Mouse (Mus musculus): ENCODE data around the gene Mesp1.
"Not testable (repeated sequence)": the region's sequence is repeated elsewhere in the genome, so short reads cannot be mapped to it uniquely, and the experiment has no call there.

Mesp1 gene

DNA sequence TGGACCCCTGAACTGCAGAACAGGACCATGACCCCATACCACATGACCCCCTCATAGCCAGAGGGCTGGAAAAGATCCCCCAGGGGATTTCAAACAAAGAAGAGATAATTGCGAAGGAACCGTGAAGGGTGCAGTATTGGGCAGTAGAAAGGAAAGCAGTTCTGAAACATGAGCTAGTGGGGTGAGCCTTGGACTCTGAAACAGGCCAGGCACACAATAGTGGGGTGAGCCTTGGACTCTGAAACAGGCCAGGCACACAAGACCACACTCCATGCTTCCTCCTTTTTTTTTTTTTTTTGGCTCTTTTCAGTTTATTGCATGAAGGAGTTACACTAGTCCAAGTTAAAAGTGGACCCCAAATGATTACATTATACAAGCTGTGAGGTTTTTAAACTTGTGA is 3.8 kb downstream of the Mesp1 start:
- not testable (repeated sequence) for DNase-seq (ENCODE audit: low spot score)

DNA sequence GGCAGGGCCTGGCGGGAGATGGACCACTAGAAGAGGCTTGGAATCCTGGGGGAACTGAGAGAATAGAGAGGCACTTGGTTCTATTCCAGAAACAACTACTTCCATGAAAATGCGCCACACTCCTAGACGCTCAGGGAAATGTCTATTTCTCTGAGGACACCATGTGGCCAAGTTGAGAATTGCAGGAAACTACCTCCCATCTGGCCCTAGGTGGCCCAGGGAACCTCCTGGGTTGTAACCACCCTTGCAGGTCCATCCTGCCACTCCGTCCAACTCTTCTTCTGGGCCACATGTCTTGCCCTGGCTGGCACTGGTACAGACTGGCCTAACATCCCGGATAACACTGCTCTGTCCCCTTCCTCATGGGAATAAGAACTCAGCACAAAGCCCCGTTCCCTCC is 7.3 kb downstream of the Mesp1 start:
- DNase-seq (ENCODE audit: low spot score) = no peak

DNA sequence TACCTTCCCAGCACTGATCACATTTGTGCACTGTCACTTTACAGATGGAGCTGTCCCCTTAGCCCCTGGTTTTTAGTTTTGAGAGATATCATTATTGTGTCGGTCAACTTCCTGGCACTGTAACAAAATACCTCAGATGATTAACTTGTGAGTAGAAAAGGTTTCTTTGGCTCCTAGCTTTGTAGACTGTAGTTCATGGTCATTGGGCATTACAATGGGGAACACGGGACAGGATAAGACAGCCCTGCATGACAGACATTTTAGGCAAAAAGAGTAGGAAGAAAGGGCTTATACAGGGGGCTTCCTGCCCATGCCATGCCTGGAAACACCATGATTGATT is 11.1 kb downstream of the Mesp1 start:
- DNase-seq (ENCODE audit: low spot score) = no peak

DNA sequence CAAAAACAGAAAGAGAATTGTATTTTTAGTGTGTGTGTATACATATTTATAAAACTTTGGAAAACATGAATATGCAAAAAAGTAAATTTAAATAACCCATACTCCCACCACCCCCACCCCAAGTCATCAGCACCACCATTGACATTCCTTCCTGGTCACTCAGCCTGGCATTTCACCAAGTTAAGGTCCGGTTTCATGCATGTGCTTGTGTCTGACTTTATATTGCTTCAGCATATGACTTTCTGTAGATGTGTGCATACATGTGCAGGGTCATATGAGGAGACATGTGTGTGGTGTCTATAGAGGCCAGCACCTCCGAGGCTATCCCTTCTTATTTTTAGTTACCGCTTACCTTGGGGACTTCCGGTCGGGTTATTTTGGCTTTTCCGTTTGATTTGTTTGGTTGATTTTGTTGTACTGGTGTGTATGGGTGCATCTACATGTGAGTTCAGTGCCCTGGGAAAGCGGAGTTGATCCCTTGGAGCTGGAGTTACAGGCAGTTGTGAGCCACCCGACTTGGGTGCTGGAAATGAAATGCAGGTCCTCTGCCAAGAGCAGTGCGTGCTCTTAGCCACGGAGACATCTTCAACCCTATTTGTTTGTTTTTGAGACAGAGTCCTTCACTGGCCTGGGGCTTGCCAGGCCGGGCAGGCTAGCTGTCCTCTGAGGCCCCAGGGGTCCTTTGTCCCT is 11.6 kb downstream of the Mesp1 start:
- no peak for DNase-seq (ENCODE audit: low spot score)

GRCm38 (mm10) chr7:79780647-79781626 is 12.7 kb downstream of the Mesp1 start:
- no peak for DNase-seq (ENCODE audit: low spot score)

- no peak for DNase-seq (ENCODE audit: low spot score)
These were observed 21.8 kb downstream of the Mesp1 start for GRCm38 (mm10) chr7:79771561-79772512.

DNA sequence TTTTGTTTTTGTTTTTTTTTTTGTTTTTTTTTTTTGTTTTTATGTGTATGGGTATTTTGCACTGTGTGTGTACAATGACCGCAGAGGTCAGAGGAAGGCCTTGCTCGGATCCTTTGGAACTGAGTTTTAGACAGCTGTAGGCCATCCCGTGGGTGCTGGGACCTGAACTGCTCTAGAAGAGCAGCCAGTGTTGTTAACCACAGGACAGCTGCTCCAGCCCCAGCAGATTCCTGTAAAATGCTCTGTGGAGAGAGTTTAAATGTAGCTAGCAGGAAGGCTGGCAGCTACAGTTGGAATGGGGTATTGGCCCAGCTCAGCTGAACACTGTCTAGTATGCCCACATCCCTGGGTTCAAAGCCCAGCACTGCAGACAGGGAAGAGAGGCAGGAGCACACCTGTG is 23.9 kb downstream of the Mesp1 start:
- DNase-seq (ENCODE audit: low spot score) = no peak

DNA sequence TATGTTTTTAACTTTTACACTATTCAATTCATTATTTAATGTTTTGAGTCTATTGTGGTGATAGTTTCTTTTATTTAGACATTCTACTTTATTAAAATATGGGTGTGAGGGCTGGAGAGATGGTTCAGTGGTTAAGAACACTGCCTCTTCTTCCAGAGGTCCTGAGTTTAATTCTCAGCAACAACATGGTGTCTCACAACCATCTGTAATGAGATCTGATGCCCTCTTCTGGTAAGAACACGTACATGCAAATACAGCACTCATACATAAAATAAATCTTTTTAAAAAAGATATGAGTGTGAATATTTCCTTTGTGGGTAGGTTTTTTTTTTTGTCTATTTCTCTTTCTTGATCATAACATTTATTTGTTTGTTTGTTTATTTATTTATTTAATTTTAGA is 27.6 kb downstream of the Mesp1 start:
- DNase-seq (ENCODE audit: low spot score) = no peak

GRCm38 (mm10) chr7:79762106-79762505 is 31.5 kb downstream of the Mesp1 start:
- no peak for DNase-seq (ENCODE audit: low spot score)

GRCm38 (mm10) chr7:79761124-79761876 is 32.3 kb downstream of the Mesp1 start:
- DNase-seq (ENCODE audit: low spot score) = no peak

DNA sequence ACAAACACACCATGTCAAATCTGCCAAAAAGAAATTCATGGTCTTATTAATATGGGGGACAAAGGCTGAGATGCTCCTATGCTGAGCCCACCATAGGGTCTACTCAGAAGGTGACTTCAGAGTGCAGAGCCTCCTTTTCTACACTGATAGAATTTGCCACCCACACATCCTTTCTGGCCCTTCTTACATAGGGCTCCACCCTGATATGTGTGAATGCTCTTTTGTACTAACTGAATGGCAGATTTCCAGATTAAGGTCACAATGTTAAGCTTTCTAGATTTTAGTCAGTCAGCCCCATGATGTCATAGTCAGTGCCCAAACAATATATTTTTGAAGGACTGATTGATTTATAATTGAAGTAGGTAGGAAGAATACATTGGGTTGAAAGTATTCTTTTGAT is 33.8 kb downstream of the Mesp1 start:
- DNase-seq (ENCODE audit: low spot score) = no peak

- DNase-seq (ENCODE audit: low spot score) = no peak
These were observed 35.4 kb downstream of the Mesp1 start for GRCm38 (mm10) chr7:79758176-79758575.

GRCm38 (mm10) chr7:79756334-79756733 is 37.3 kb downstream of the Mesp1 start:
- no peak for DNase-seq (ENCODE audit: low spot score)

DNA sequence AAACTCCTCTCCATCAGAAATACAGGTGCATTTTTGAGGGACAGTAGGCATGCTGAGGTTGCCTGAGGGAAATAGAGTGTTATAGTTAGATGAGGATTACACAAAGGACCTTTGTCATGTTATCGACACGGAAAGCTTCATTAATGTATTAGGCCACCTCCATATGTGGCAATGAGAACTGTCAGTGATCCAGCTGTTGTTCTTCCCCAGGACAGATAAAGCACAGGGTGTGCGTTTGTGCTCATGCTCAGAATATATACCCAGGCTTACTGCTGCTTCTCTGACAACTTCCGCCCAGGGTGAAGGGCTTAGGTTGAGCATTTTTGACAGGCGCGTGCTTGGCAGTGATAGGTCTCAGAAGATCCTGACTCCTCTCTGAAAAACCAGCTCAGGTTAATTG is 44.1 kb downstream of the Mesp1 start:
- no peak for DNase-seq (ENCODE audit: low spot score)

- DNase-seq (ENCODE audit: low spot score) = no peak
These were observed 45.9 kb downstream of the Mesp1 start for GRCm38 (mm10) chr7:79747659-79748058.

GRCm38 (mm10) chr7:79744585-79744984 is 49.0 kb downstream of the Mesp1 start:
- no peak for DNase-seq (ENCODE audit: low spot score)

DNA sequence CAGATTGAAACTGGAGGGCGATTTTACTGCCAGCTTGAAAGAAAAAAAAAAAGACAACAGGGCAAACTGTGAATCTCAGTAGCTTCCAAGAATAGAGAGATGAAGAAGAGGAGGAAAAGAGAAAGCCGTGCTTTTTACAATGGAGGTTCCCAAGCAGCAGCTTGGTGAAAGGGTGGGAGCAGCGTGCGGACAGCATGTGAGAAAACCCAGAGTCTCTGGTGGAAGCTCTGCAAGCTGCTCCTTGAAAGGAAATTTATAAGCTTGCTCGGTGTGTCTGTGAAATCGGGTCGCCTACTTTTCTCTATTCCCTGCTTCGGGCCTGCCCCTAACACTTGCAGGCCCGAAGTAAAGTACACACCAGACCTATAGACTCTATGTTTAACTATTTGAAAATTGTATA is 49.5 kb downstream of the Mesp1 start:
- no peak for DNase-seq (ENCODE audit: low spot score)

DNA sequence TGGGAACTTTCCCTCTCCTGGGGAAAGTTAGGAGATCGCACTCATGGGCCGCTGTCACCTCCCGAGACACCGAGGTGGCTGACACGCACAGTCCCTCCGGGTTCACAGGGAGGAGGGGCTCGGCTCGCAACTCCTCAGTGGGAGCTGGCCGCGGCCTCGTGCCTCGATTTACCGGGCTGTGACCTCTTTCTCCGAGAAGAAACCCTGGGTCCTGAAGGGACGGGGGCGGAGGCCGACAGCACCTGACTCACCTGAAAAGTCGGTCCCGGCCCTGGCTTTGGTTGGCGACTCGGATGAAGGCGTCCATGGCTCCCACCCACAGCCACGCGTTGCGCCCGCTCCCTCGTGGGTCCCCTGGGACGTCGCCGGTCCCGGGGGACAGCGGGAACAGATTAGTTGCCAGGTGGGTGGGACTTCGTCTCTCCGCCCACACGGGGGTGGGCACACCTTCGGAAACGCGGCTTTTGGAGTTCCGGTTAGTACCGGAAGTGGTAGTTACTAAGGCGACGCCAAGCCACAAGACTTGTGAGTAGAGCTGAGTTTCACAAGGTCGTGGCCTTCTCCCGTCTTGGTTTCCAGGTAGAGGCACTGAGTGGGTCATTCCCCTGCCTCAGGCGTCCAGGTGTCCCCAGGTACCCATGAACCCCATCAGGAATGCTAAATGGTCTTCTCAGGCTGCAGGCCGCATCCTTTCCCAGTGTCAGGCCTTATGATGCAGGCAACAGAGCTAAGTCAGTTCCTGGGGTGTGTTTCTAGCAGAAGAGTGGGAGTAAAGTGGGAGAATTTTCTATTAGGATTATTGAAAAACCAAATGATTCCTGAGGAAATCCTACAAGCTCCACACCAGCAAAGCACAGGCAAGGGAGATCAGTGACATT is 50.7 kb downstream of the Mesp1 start, which contains the start of the genes Pex11a and Wdr93:
Gene Pex11a, minus strand, starts transcription at position 473 of the 878 bp plus-strand sequence.
Gene Wdr93, plus strand, starts transcription at position 505 of the 878 bp plus-strand sequence.
- DNase-seq (ENCODE audit: low spot score) = no peak

DNA sequence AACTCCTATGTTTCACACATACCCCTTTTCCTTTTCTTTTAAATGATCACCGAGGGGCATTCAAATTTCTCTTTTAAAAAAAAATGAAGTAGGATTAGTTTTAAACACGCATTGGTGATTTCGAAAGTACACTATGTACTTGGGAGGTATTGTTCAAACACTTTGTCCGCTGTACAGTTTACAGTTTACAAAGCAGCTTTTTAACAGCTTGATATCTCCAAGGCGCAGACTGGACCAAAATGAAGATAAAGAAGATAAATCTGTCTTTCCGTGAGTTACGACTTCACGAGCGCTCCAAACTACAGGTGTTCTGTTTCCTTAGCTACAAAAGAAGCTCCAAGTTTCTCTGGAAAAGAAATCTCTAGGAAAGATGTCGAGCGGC is 51.3 kb downstream of the Mesp1 start:
- DNase-seq (ENCODE audit: low spot score) = no peak
